Mouse (Mus musculus) E14TG2a.4 (cell line): ENCODE measurements around the gene Acsbg2.

ENCODE experiments used
- CTCF ChIP-seq: conservative IDR thresholded peaks from 2 replicates; pipeline ENCODE4 v1.5.1; 2014; ENCODE audit warnings: low read length
- NANOG ChIP-seq: IDR thresholded peaks from 2 replicates; pipeline ENCODE4 v1.6.1; 2014; ENCODE audit warnings: borderline replicate concordance, low read length, mixed read lengths
- POU5F1 ChIP-seq: IDR thresholded peaks from 2 replicates; pipeline ENCODE4 v1.6.1; 2014; ENCODE audit warnings: low read length, borderline replicate concordance

GRCm38 (mm10) chr17:56805784-56806183, 68.5 kb downstream of the Acsbg2 start:
- 0 out of 2 replicates have a peak, but pooled peaks have one; percentile 6 for TF ChIP-seq CTCF
- no peak for TF ChIP-seq POU5F1
- TF ChIP-seq NANOG, result no peak
